Mouse (Mus musculus) megakaryocyte-erythroid progenitor cell, adult 5-6 weeks (primary cell): Measurements from ENCODE around the gene Lonp1. TPM values are rescaled to one million over a fixed set of nuclear protein-coding genes. Genes with fewer than 3 reads are reported as not detected.

ENCODE experiments used
- total RNA-seq, 2 experiments: library from RNA; stranded (forward) in 1 of 2; stranded (reverse) in 1 of 2; fragments of 200-1000, 215-1000 nt in 1 of 2; fragments of >200 nt in 1 of 2; fragmentation: Nextera tagmentation in 1 of 2; gene quantifications; 2 replicates each; pipeline ENCODE4 v1.2.3; 2014 to 2017

The Lonp1 gene
- total RNA-seq, 2 experiments from 2014 or later, result 59.8 to 108 TPM

Other genes with a start within 250 kb of the Lonp1 start
- 55.7 and 65.0 TPM in 2 replicates for gene Ptprs, start 150.4 kb downstream of the Lonp1 start, total RNA-seq (2014; fragmentation: Nextera tagmentation)
- 36.6 and 48.3 TPM in 2 replicates for gene Ptprs, start 150.4 kb downstream of the Lonp1 start, total RNA-seq (2017)
- not detected in 2 replicates for gene Znrf4, start 114.5 kb downstream of the Lonp1 start, total RNA-seq (2014; fragmentation: Nextera tagmentation)
- not detected in 2 replicates for gene Znrf4, start 114.5 kb downstream of the Lonp1 start, total RNA-seq (2017)
- 2.8 TPM in 1 of 2 replicates, not detected in the other for gene Gm20219, start 72.5 kb downstream of the Lonp1 start, total RNA-seq (2014; fragmentation: Nextera tagmentation)
- gene Gm20219, start 72.5 kb downstream of the Lonp1 start, total RNA-seq (2017), result not detected in 2 replicates
- gene Safb2, start 42.3 kb downstream of the Lonp1 start, total RNA-seq (2014; fragmentation: Nextera tagmentation), result 158 and 166 TPM in 2 replicates
- gene Safb2, start 42.3 kb downstream of the Lonp1 start, total RNA-seq (2017), result 108 and 115 TPM in 2 replicates
- 122 and 171 TPM in 2 replicates for gene Safb, start 42.1 kb downstream of the Lonp1 start, total RNA-seq (2014; fragmentation: Nextera tagmentation)
- 92.4 and 103 TPM in 2 replicates for gene Safb, start 42.1 kb downstream of the Lonp1 start, total RNA-seq (2017)
- 126 and 171 TPM in 2 replicates for gene 2410015M20Rik, start 17.1 kb downstream of the Lonp1 start, total RNA-seq (2014; fragmentation: Nextera tagmentation)
- gene 2410015M20Rik, start 17.1 kb downstream of the Lonp1 start, total RNA-seq (2017), result 82.9 and 126 TPM in 2 replicates
- gene Rpl36, start 13.5 kb downstream of the Lonp1 start, total RNA-seq (2014; fragmentation: Nextera tagmentation), result 2,912 and 4,512 TPM in 2 replicates
- gene Rpl36, start 13.5 kb downstream of the Lonp1 start, total RNA-seq (2017), result 2,001 and 2,083 TPM in 2 replicates
- gene Catsperd, start 1.3 kb upstream of the Lonp1 start, total RNA-seq (2014; fragmentation: Nextera tagmentation), result not detected in 2 replicates
- 0.38 TPM in 1 of 2 replicates, not detected in the other for gene Catsperd, start 1.3 kb upstream of the Lonp1 start, total RNA-seq (2017)
- gene Ranbp3, start 46.4 kb upstream of the Lonp1 start, total RNA-seq (2014; fragmentation: Nextera tagmentation), result 81.7 and 94.5 TPM in 2 replicates
- 50.6 and 58.1 TPM in 2 replicates for gene Ranbp3, start 46.4 kb upstream of the Lonp1 start, total RNA-seq (2017)
- gene Ndufa11, start 90.9 kb upstream of the Lonp1 start, total RNA-seq (2014; fragmentation: Nextera tagmentation), result 181 and 226 TPM in 2 replicates
- 75.6 and 167 TPM in 2 replicates for gene Ndufa11, start 90.9 kb upstream of the Lonp1 start, total RNA-seq (2017)
- 4.5 and 5.5 TPM in 2 replicates for gene Vmac, start 91.1 kb upstream of the Lonp1 start, total RNA-seq (2014; fragmentation: Nextera tagmentation)
- gene Vmac, start 91.1 kb upstream of the Lonp1 start, total RNA-seq (2017), result 4.1 and 7.6 TPM in 2 replicates
- gene Nrtn, start 130.6 kb upstream of the Lonp1 start, total RNA-seq (2014; fragmentation: Nextera tagmentation), result not detected in 2 replicates
- gene Nrtn, start 130.6 kb upstream of the Lonp1 start, total RNA-seq (2017), result not detected in 2 replicates
- 21.6 and 28.6 TPM in 2 replicates for gene Dus3l, start 137.9 kb upstream of the Lonp1 start, total RNA-seq (2014; fragmentation: Nextera tagmentation)
- gene Dus3l, start 137.9 kb upstream of the Lonp1 start, total RNA-seq (2017), result 13.9 and 17.9 TPM in 2 replicates
- gene Prr22, start 143.4 kb upstream of the Lonp1 start, total RNA-seq (2014; fragmentation: Nextera tagmentation), result 5.4 and 6.6 TPM in 2 replicates
- gene Prr22, start 143.4 kb upstream of the Lonp1 start, total RNA-seq (2017), result 1.3 and 2.3 TPM in 2 replicates
- 23.0 and 29.3 TPM in 2 replicates for gene Rfx2, start 204.1 kb upstream of the Lonp1 start, total RNA-seq (2014; fragmentation: Nextera tagmentation)
- gene Rfx2, start 204.1 kb upstream of the Lonp1 start, total RNA-seq (2017), result 4.7 and 10.5 TPM in 2 replicates
- gene Acsbg2, start 247.6 kb upstream of the Lonp1 start, total RNA-seq (2014; fragmentation: Nextera tagmentation), result not detected in 2 replicates
- gene Acsbg2, start 247.6 kb upstream of the Lonp1 start, total RNA-seq (2017), result not detected in 2 replicates
- gene 1700061G19Rik, start 248.6 kb upstream of the Lonp1 start, total RNA-seq (2014; fragmentation: Nextera tagmentation), result not detected in 2 replicates
- gene 1700061G19Rik, start 248.6 kb upstream of the Lonp1 start, total RNA-seq (2017), result not detected in 2 replicates